Mouse (Mus musculus) layer of hippocampus, adult 6 months (tissue): ENCODE data around the gene Gcm2. TPM values are rescaled to one million over a fixed set of nuclear protein-coding genes. Genes with fewer than 3 reads are reported as not detected.

ENCODE experiments used
- long read RNA-seq, 2 experiments: library from polyadenylated mRNA; unstranded; transcript quantifications; one replicate each; pipeline ENCODE4 v2.0.0; 2019 to 2020
- polyA plus RNA-seq: library from polyadenylated mRNA; unstranded; fragments of <200 nt; fragmentation: Nextera tagmentation; gene quantifications from 2 replicates; pipeline ENCODE4 v1.2.3, GENCODE M21; 2021

The Gcm2 gene
- not detected in 2 replicates for polyA plus RNA-seq
- long read RNA-seq, experiment 1 = 0 reads
- long read RNA-seq, experiment 2 = 0 reads

DNA sequence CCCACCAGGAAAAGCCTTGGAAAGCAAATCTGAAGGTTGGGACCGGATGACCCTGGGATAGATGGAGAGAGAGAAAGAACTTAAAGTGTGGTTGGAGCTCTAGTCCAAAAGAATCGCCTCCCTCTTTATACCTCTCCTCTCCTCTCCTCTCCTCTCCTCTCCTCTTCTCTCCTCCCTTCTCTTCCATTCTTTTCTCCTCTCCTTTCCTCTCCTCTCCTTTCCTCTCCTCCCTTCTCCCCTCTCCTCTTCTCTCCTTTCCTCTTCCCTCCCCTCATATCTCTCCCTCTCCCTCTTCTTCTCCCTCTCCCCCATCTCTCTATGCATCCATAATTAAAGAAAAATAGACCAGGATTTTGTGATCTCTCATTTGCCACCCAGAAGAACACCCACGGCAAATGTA lies at the start of gene Gcm2:
Gcm2 (minus strand) TSS at position 101 of the 400 bp plus-strand sequence.

DNA sequence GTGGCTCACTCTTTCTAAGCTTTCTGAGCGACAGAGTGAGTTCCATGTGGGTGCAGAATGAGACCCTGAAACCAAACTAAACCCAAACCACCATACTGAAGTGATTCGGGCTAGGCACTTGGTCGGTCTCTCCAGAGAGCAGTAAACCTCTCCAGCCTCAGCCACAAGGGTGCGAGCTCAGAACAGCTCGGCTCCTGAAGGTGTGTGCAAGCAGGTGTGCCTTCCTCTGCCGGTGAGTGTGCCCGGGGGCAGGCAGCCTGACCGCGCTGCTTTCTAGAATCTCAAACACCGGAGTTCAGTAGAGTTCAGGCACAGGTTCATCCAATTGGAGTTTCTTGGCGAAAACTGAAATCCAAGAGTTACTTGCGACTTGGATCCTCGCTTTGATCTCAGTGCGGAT lies 3.1 kb upstream of the Gcm2 start, which contains the start of gene Sycp2l:
Sycp2l (plus strand) TSS at position 368 of the 400 bp plus-strand sequence.

DNA sequence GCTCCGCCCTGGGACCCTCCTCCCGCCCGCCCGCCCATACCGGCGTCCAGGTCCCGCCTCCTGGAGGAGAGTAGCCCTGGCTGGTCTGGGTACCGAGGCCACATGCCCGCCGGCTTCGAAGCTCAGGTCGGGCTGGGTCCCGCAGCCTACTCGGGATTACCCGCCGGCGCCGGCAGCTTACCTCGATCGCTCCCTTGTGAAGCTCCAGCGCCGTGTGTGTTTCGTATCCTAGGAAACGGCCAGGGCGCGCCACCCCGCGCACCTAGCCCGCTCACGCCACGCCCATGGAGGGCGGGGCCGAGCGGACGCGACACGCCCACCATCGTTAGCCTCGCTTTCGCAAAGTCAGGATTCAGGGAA lies 31.4 kb downstream of the Gcm2 start, which contains the start of gene Mak:
Mak (minus strand) TSS at position 286 of the 360 bp plus-strand sequence.

Other genes starting within 250 kb of the Gcm2 start
- gene Pak1ip1, start 110.0 kb downstream of the Gcm2 start, polyA plus RNA-seq = 58.7 and 66.1 TPM in 2 replicates
- gene Tmem14c, start 94.7 kb downstream of the Gcm2 start, polyA plus RNA-seq = 115 and 118 TPM in 2 replicates
- gene Mak, start 31.3 kb downstream of the Gcm2 start, polyA plus RNA-seq = 0.84 and 1.0 TPM in 2 replicates
- gene Sycp2l, start 3.3 kb upstream of the Gcm2 start, polyA plus RNA-seq = not detected in 2 replicates
- 14.4 and 16.0 TPM in 2 replicates for gene Elovl2, start 109.4 kb upstream of the Gcm2 start, polyA plus RNA-seq
- 24.9 and 25.6 TPM in 2 replicates for gene Smim13, start 138.8 kb upstream of the Gcm2 start, polyA plus RNA-seq
- not detected in 2 replicates for gene Gm17364, start 162.9 kb upstream of the Gcm2 start, polyA plus RNA-seq